8 mouse cellular contexts compared by ENCODE assay signal in the genomic region with DNA sequence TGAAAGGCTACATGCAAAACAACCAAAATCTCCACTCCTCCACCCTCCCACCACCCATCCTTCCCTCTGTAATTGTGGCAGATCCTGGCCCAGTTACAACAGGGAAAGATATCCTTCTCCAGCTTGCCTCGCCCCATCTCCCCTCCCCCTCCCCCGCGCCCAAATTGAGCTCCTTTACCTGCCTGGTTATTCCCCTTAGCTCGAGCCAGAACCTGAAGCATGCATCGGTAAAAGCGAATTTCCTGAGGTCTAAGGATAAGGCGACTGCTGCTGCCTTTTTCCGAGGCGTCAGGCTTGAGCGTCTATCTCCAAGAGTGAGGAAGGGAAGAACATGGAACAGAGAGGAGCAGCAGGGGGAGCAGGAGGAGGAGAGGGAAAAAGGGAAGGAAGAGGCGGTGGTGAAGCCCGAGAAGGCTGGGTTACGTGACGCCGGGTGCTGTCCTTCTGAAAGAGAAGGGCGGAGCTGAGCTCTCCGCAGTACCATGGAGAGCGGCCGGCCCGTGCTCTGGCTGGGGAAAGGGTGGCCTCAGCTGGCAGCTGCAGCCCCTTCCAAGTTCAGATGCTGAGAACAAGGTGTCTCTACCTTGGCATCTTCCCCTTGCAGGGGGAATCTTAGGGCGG. TPM values are rescaled to one million over a fixed set of nuclear protein-coding genes. Genes with fewer than 3 reads are reported as not detected.
DNase-seq lines count a peak whose midpoint lies in the region; ATAC-seq and TF ChIP-seq lines count a peak whose summit lies in the region.

No protein-coding gene starts in this region.

- TF ChIP-seq CTCF in kidney, postnatal 0 days (IDR thresholded peaks at IDR 0.05; ENCODE audit: low read depth) = peak; percentile 50

- H3K27ac ChIP-seq in kidney, postnatal 0 days = no peak overlapping the region
- no peak overlapping the region for H3K27ac ChIP-seq in liver, embryonic 13.5 days
- peak overlapping the region; percentile 95 for H3K27ac ChIP-seq in neural tube, embryonic 15.5 days (replicated peaks)

- no peaks in the 10 kb centered on the region for H3K4me1 ChIP-seq in kidney, postnatal 0 days (replicated peaks; ENCODE audit: insufficient read depth, low read length)
- H3K4me1 ChIP-seq in liver, embryonic 13.5 days (replicated peaks) = no peaks in the 10 kb centered on the region
- peaks cover 18% of the 10 kb centered on the region for H3K4me1 ChIP-seq in neural tube, embryonic 15.5 days

- no peak overlapping the region; the same call in 1 of the 2 replicates for H3K4me2 ChIP-seq in kidney, postnatal 0 days (ENCODE audit: low read length)
- H3K4me2 ChIP-seq in liver, embryonic 13.5 days = no peak overlapping the region
- peak overlapping the region; percentile 62 for H3K4me2 ChIP-seq in neural tube, embryonic 15.5 days

- peak; percentile 88 for ATAC-seq in kidney, postnatal 0 days (replicated peaks; ENCODE audit: low FRiP score, low read depth)
- peak; percentile 48; the same call in 1 of the 2 replicates for ATAC-seq in liver, embryonic 13.5 days (ENCODE audit: low read depth)
- peak; percentile 93 for ATAC-seq in neural tube, embryonic 15.5 days (ENCODE audit: low FRiP score)

- no peaks in the 10 kb centered on the region for H3K27me3 ChIP-seq in kidney, postnatal 0 days (ENCODE audit: insufficient read depth, low read length)
- no peaks in the 10 kb centered on the region for H3K27me3 ChIP-seq in liver, embryonic 13.5 days
- no peaks in the 10 kb centered on the region for H3K27me3 ChIP-seq in neural tube, embryonic 15.5 days (replicated peaks)

- peak; percentile 90 for DNase-seq in heart, adult 11 months
- no peak for DNase-seq in heart, postnatal 25 days (ENCODE audit: low spot score)
- peak; percentile 82 to 83 for DNase-seq in cerebellum, postnatal 36 days
- DNase-seq in frontal cortex, postnatal 36 days (ENCODE audit: low spot score in 2 of 2) = peak; percentile 86 to 88
- DNase-seq in kidney, postnatal 0 days (ENCODE audit: low spot score) = peak; percentile 82
- DNase-seq in liver, embryonic 13.5 days = no peak
- DNase-seq in yolk sac, embryonic 10.5 days (ENCODE audit: low spot score) = peak; percentile 44

- H3K4me3 ChIP-seq in kidney, postnatal 0 days (replicated peaks; ENCODE audit: low read depth, low read length) = no peak overlapping the region
- no peak overlapping the region for H3K4me3 ChIP-seq in liver, embryonic 13.5 days (replicated peaks)
- peak overlapping the region; percentile 62 for H3K4me3 ChIP-seq in neural tube, embryonic 15.5 days (replicated peaks)

- intact Hi-C loops in heart, postnatal 25 days (cut with DNase I) = no loop called here

- no peaks in the 10 kb centered on the region for H3K9me3 ChIP-seq in kidney, postnatal 0 days (replicated peaks; ENCODE audit: low read length)
- H3K9me3 ChIP-seq in liver, embryonic 13.5 days (replicated peaks) = peaks cover 9% of the 10 kb centered on the region
- H3K9me3 ChIP-seq in neural tube, embryonic 15.5 days (replicated peaks) = peaks cover 5% of the 10 kb centered on the region

- H3K9ac ChIP-seq in kidney, postnatal 0 days (ENCODE audit: low read depth, low read length) = no peak overlapping the region
- no peak overlapping the region for H3K9ac ChIP-seq in liver, embryonic 13.5 days
- H3K9ac ChIP-seq in neural tube, embryonic 15.5 days (replicated peaks) = peak overlapping the region; percentile 69

- H3K36me3 ChIP-seq in kidney, postnatal 0 days (ENCODE audit: insufficient read depth, low read length) = no peaks in the 10 kb centered on the region
- no peaks in the 10 kb centered on the region for H3K36me3 ChIP-seq in liver, embryonic 13.5 days
- H3K36me3 ChIP-seq in neural tube, embryonic 15.5 days = peaks cover 18% of the 10 kb centered on the region

- 0% methylated on average over 21 of the region's 21 CpGs for WGBS in kidney, postnatal 0 days
- 5% methylated on average over 21 of the region's 21 CpGs for WGBS in liver, embryonic 13.5 days (ENCODE audit: insufficient replicate concordance)
- 2% methylated on average over 21 of the region's 21 CpGs for WGBS in neural tube, embryonic 15.5 days

RNA-seq across cellular contexts. Expression of gene Nrxn1, which starts 0.3 kb away (rescaled TPM):
- total RNA-seq in heart, postnatal 25 days (2021) = 1 to 10 TPM; 1.2 to 2.0 TPM
- polyA plus RNA-seq in kidney, postnatal 0 days (2015; fragmentation: Nextera tagmentation; extraction: Ambion mirVana) = 1.7 TPM in 2 replicates
- polyA plus RNA-seq in liver, embryonic 13.5 days (2015; fragmentation: Nextera tagmentation; extraction: Ambion mirVana) = 0.30 and 0.51 TPM in 2 replicates
- polyA plus RNA-seq in neural tube, embryonic 15.5 days (2015; fragmentation: Nextera tagmentation; extraction: Ambion mirVana) = 222 and 245 TPM in 2 replicates

Comparison
In these comparisons a context has a peak if more than half of its experiments do, and no peak if none do; other contexts are left out.
1. DNase-seq: peak in heart, adult 11 months (single experiment), cerebellum, postnatal 36 days (2 of 2), frontal cortex, postnatal 36 days (2 of 2), kidney, postnatal 0 days (single experiment) and yolk sac, embryonic 10.5 days (single experiment); none in heart, postnatal 25 days (single experiment) and liver, embryonic 13.5 days (single experiment).
2. RNA of gene Nrxn1, which starts 0.3 kb away (polyA plus RNA-seq): 222 to 245 TPM in neural tube, embryonic 15.5 days; 1.7 TPM in kidney, postnatal 0 days and 0.30 to 0.51 TPM in liver, embryonic 13.5 days; every median in the first group is over 10 times any median in the second.
3. Peak in every context shown above with its lines, with median percentiles within 50 percentile points of each other: ATAC-seq.